Mouse (Mus musculus): ENCODE measurements around the gene Nnat. TPM values are rescaled to one million over a fixed set of nuclear protein-coding genes. Genes with fewer than 3 reads are reported as not detected.

Gene Nnat
- total RNA-seq, 2 experiments from 2014 or later, result 0.51 to 0.89 TPM

- intact Hi-C loops (cut with DNase I), result no loop called here
Measured at GRCm38 (mm10) chr2:157596876-157597566, 37.1 kb downstream of the Nnat start.

GRCm38 (mm10) chr2:157601435-157601839 lies 41.6 kb downstream of the Nnat start:
- no peak for DNase-seq
- intact Hi-C loops (cut with DNase I), result loop anchor here (5.0 to 10.0 kb wide), 2 partner anchors 601 to 743 kb away; no protein-coding TSS in a partner anchor

More at GRCm38 (mm10) chr2:157596876-157597566, 37.1 kb downstream of the Nnat start:
- no peak for DNase-seq

GRCm38 (mm10) chr2:157605025-157605675 lies 45.3 kb downstream of the Nnat start:
- intact Hi-C loops (cut with DNase I), result loop anchor here (5.0 to 10.0 kb wide), 2 partner anchors 387 to 740 kb away; no protein-coding TSS in a partner anchor
- DNase-seq, result peak; percentile 77 to 84

GRCm38 (mm10) chr2:157607542-157608236 lies 47.8 kb downstream of the Nnat start:
- DNase-seq, result no peak
- intact Hi-C loops (cut with DNase I), result loop anchor here (5.0 to 10.0 kb wide), 2 partner anchors 385 to 737 kb away; no protein-coding TSS in a partner anchor

GRCm38 (mm10) chr2:157611735-157612134 lies 51.9 kb downstream of the Nnat start:
- intact Hi-C loops (cut with DNase I), result no loop called here
- DNase-seq, result no peak

Small RNA genes lying within 50 kb of the gene (microRNA-seq; reads per million reads assigned to microRNA genes)
- gene Gm23134 (ENCODE audit: borderline number of aligned reads in 2 of 2), result 0 to 0.67 reads per million in 2 experiments

Other genes with a start within 250 kb of the Nnat start
- not detected for gene Ghrh, start 212.6 kb upstream of the Nnat start, total RNA-seq (2021)
- 10 to 100 TPM; 21.5 to 23.1 TPM for gene Manbal, start 192.5 kb upstream of the Nnat start, total RNA-seq (2021)
- 1 to 10 TPM; 3.4 to 4.9 TPM for gene Src, start 141.6 kb upstream of the Nnat start, total RNA-seq (2021)
- 10 to 100 TPM; 46.0 to 53.7 TPM for gene Blcap, start 11.2 kb downstream of the Nnat start, total RNA-seq (2021)
- 10 to 100 TPM; 11.3 to 14.8 TPM for gene Ctnnbl1, start 177.3 kb downstream of the Nnat start, total RNA-seq (2021)